Mouse (Mus musculus) 3T3-L1 (cell line): ENCODE results near the gene Rab44.
A peak's percentile ranks its signal among the peaks of the same experiment; 100 is the strongest.
"Not testable (repeated sequence)": the region's sequence is repeated elsewhere in the genome, so short reads cannot be mapped to it uniquely, and the experiment has no call there.

Source experiments
- DNase-seq: peaks from one replicate; pipeline ENCODE4 v3.0.0-alpha.2; 2015; ENCODE audit warnings: low read depth, low spot score

Rab44 gene

GRCm38 (mm10) chr17:29090776-29091175 lies 23.2 kb upstream of the Rab44 start, which contains the start of gene Cdkn1a:
Gene Cdkn1a (plus strand): TSS chr17:29090976.
- DNase-seq = no peak

- DNase-seq = no peak
These were observed 22.5 kb upstream of the Rab44 start for GRCm38 (mm10) chr17:29091348-29091944.

DNA sequence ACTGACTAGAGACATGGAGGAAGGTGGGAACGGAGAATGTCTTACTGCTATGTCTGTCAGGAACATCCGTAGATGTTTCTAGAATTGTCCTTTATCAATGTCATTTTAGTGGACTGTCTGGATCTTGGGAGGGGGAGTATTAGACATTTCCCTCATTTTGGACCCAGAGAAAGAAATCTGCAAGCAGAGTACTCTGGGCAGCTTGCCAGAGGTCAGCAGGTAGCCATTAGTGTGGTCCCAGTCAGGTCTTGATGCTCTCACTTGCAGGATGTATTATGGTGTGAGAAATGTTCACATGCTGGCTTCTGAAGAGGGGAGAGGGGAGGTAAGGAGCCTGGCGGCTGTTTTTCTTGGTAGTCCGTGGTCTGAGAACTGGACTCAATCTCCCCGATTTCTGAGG lies 21.4 kb upstream of the Rab44 start:
- no peak for DNase-seq

DNA sequence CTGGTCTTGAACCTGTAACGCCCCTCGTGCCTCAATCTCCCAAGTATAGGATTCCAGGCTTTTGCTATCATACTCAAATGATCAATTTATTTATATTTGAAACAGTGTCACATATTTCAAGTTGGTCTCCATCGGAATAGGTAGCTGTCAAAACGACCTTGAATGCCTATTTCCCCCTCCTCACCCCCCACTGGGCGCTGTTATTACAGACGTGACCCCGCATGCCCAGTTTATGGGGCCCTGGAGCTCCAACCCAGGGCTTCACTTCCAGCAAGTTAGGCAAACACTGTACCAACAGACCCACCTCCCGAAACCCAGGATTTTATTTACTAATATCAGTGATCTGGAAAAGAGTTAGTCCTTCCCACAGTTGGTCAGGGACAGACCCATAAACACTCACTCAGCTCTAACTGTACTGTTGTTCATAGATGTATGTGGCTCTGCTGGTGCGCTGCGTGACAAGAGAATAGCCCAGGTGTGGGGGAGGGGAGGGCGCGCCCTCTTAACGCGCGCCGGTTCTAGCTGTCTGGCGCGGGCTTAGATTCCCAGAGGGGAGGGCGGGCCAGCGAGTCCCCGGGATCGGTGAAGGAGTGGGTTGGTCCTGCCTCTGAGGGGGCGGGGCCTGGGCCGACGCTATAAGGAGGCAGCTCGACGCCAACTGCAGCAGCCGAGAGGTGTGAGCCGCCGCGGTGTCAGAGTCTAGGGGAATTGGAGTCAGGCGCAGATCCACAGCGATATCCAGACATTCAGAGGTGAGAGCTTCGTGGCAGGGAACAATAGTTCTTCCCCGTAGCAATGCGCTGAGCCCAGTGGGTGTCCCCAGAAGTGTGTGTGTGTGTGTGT lies 20.6 kb upstream of the Rab44 start:
- peak; percentile 96 for DNase-seq

DNA sequence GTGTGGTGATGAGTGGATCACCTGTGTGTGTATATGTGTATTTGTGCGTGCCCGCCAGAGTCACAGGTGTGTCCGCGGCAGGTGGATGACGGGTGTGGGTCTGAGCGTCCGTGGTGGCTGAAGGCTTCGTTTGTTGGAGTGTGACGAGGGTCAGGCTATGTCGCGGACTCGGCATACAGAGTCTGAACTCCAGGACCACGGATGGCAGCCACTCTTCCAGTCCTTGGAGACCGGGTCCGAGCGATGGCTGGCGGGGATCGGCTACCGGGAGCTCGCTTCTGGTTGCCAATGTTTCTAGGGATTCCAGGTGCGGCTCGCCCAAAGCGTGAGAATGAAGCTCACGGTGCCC lies 20.0 kb upstream of the Rab44 start:
- no peak for DNase-seq

DNA sequence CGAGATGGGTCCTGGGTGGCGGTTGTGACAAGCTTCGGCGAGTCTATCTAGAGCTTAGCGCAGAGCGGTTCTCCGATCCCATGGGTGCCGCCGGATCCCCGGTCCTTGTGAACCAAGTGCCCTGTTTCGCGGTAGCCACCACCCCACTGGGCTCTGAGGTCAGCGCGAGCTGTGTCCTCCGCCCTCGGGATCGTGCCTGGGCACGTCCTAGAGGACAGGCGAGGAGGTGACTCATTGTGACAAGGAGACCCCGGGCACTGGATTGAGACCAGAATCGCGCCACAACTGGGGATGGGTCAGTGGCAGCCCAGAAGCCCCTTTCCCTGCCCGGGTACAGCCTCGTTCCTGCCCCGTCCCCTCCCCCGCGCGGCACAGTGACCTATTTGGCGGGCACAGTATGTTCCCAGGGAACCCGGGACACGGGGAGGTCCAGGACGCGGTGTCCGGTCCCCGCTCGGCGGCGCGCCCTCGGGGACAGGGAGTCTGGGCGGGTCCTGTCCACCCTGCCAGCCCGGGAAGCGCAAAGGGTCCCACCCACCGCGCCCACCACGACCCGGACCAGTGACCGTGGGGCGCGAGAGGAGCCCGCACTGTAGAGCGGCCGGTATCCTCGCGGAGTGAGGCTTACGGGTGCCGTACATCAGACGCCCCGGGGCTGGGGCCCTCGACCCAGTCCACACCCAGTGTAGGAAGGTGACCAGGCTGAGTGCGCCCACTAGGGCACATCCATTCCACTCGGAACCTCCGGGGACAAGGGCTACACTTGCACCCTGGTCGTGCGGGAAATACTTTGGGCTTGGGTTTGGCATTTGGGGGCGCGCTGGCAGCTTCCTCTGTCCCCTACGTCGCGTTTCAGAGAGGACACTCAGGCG lies 19.4 kb upstream of the Rab44 start:
- peak; percentile 61 for DNase-seq

DNA sequence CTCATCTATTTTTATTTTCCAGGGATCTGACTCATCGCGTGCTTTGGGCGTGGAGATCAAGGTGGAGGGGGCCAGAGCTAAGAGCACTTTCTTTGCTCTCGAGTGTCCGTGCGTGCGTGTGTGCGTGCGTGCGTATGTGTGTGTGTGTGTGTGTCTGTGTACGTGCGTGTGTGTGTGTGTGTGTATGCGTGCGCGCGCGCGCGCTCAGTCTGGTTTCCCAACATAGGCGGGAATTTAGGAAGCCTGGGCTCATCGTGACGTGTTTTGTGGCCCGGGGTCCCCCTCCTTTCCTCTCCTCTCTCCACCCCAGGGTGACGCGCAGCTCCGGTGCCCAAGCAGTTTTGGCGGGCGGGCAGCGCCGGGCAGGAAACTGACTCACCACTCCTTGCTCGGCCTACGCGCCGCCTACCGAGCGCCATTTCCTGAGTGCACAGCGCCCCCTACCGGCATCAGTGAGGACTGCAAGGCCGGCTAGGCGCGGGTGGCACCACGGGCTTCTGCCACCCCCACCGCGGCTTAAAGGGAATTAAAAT lies 18.7 kb upstream of the Rab44 start:
- peak; percentile 98 for DNase-seq

DNA sequence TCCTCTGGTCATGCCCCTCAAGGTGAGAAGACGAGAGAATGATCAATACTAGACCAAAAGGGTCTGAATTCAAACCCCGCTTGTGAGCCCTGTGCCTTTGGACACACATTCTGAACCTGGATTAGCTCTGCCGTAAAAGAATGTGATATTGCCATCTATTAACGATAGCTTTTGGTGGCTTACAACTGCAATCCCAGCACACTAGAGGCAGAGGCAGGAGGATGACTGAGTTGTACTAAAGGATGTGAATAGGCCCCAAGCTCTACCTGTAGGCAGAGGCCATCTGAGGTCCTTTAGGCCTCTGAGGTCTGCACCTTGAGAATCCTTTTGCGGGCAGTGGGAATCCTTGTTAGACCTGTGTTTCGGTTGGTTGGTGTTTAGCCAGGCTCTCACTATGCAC lies 17.7 kb upstream of the Rab44 start:
- DNase-seq = no peak

- DNase-seq = no peak
These were observed 16.9 kb upstream of the Rab44 start for GRCm38 (mm10) chr17:29096851-29097561.

DNA sequence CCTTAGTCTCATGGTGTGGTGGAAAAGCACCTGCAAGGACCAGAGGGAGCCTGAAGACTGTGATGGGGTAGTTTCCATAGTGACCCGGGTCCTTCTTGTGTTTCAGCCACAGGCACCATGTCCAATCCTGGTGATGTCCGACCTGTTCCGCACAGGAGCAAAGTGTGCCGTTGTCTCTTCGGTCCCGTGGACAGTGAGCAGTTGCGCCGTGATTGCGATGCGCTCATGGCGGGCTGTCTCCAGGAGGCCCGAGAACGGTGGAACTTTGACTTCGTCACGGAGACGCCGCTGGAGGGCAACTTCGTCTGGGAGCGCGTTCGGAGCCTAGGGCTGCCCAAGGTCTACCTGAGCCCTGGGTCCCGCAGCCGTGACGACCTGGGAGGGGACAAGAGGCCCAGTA lies 15.7 kb upstream of the Rab44 start:
- no peak for DNase-seq

- no peak for DNase-seq
These were observed 14.9 kb upstream of the Rab44 start for GRCm38 (mm10) chr17:29099076-29099475.

DNA sequence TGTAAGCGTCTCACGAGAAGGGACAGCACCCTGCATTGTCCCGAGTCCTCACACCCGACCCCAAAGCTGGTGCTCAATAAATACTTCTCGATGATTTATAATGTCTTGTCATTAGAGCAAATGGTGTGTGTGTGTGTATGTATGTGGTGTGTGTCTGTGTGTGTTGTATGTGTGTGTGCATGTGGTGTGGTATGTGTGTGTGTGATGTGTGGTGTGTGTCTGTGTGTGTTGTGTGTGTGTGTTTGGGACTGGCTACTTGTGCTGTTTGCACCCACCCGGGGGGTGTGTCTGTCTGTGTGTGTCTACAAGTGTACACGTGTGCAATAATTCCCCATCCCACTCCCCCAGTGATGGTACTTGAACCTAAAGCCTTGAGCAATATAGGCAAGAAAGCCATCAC lies 13.3 kb upstream of the Rab44 start:
- no peak for DNase-seq

DNA sequence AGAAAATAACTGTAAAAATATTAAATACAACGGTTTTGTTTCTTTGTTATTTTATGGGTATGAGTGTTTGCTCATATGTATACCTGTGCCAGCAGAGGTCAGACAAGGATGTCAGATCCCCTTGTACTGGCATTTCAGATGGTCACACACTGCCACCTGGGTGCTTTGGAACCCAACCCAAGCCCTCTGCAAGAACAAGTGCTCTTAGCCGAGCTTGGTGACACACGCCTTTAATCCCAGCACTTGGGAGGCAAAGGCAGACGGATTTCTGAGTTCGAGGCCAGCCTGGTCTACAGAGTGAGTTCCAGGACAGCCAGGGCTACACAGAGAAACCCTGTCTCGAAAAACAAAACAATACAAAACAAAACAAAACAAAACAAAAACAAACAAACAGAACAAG lies 3.6 kb upstream of the Rab44 start:
- DNase-seq = not testable (repeated sequence)

GRCm38 (mm10) chr17:29111332-29111731 lies 2.6 kb upstream of the Rab44 start:
- DNase-seq = no peak

- DNase-seq = no peak
These were observed 2.1 kb downstream of the Rab44 start for GRCm38 (mm10) chr17:29116023-29116422.

- no peak for DNase-seq
These were observed 3.2 kb downstream of the Rab44 start for GRCm38 (mm10) chr17:29117006-29117648.

DNA sequence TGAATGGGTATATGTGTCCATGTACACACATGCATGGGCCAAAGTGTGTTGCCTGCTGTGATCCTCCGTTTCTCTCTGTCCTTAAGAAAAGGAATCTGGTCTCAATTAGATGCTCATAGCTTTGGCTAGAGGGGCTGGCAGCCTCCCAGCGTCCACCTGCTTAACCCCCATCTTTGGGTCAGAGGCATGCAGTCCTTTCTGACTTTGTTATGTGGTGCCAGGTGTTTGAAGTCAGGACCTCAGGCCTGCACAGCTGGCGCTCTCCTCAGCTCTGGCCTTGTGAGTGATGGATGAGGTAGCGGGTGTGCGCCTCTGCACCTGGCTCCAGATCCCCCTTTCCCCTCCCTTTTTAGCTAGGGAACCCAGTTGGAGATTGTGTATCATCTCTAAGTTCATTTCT lies 4.1 kb downstream of the Rab44 start:
- no peak for DNase-seq

DNA sequence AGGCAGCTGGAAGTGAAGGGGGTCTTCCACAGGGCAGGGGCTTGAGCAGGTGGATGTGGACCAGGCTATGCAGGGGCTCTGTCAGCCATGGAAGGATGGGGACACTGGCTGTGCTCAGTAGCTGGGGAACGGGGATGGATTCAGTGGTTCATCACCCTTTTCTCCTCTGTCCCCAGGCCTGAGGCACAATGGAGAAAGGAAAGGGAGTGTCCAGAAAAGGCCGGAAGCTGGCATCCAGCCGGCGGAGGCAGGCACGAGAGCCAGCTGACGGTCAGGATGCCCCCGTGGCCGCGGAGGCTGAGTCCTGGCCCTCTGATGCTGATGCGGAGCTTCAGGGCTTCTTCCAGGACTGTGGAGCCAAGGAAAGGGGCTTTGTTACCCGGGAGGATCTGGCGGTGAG lies 6.7 kb downstream of the Rab44 start:
- DNase-seq = no peak

GRCm38 (mm10) chr17:29122817-29123216 lies 8.9 kb downstream of the Rab44 start:
- no peak for DNase-seq

- peak; percentile 50 for DNase-seq
These were observed 9.7 kb downstream of the Rab44 start for GRCm38 (mm10) chr17:29123578-29124174.

DNA sequence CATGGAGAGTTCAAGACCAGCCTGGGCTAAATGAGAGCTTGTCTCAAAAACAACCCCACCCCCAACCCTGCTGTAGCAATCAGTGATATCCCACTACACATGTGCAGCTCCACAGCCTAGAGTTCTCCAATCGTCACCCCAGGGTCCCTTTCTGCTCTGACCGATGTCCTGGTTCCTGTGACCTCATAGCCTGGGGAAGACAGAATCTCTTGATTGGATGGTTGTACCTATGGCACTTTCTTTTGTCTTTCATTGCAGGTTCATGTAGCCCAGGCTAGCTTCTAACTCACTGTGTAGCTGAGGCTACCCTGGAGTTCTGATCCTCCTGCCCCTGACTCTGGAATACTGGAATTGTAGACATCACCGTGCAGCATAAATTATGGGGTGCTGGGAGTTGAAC lies 12.6 kb downstream of the Rab44 start:
- no peak for DNase-seq
